8 mouse cellular contexts compared by ENCODE assay signal in genomic region chr13:46517211-46517685, GRCm38 (mm10). TPM values are rescaled to one million over a fixed set of nuclear protein-coding genes. Genes with fewer than 3 reads are reported as not detected.
DNase-seq lines count a peak whose midpoint lies in the region; ATAC-seq and TF ChIP-seq lines count a peak whose summit lies in the region.

No protein-coding gene starts in this region.

- no peak overlapping the region for H3K4me2 ChIP-seq in embryonic facial prominence, embryonic 14.5 days (ENCODE audit: low read depth, low read length)
- H3K4me2 ChIP-seq in forebrain, embryonic 16.5 days (ENCODE audit: low read length) = no peak overlapping the region
- H3K4me2 ChIP-seq in limb, embryonic 15.5 days = no peak overlapping the region
- H3K4me2 ChIP-seq in intestine, postnatal 0 days (replicated peaks; ENCODE audit: low read depth) = no peak overlapping the region

- H3K4me1 ChIP-seq in embryonic facial prominence, embryonic 14.5 days (ENCODE audit: control insufficient read depth, insufficient read depth, low read length) = no peaks in the 10 kb centered on the region
- H3K4me1 ChIP-seq in embryonic facial prominence, embryonic 10.5 days = no peaks in the 10 kb centered on the region
- peaks cover 13% of the 10 kb centered on the region for H3K4me1 ChIP-seq in forebrain, embryonic 16.5 days (replicated peaks; ENCODE audit: control insufficient read depth, insufficient read depth, low read length)
- H3K4me1 ChIP-seq in limb, embryonic 15.5 days = peaks cover 11% of the 10 kb centered on the region
- H3K4me1 ChIP-seq in intestine, postnatal 0 days (replicated peaks; ENCODE audit: control insufficient read depth, insufficient read depth, low read length) = no peaks in the 10 kb centered on the region

- WGBS in embryonic facial prominence, embryonic 14.5 days = 64% methylated on average over 4 of the region's 4 CpGs
- 85% methylated on average over 4 of the region's 4 CpGs for WGBS in embryonic facial prominence, embryonic 10.5 days
- WGBS in forebrain, embryonic 16.5 days = 37% methylated on average over 4 of the region's 4 CpGs
- 42% methylated on average over 4 of the region's 4 CpGs for WGBS in limb, embryonic 15.5 days
- 58% methylated on average over 4 of the region's 4 CpGs for WGBS in intestine, postnatal 0 days

- no peaks in the 10 kb centered on the region for H3K36me3 ChIP-seq in embryonic facial prominence, embryonic 14.5 days (ENCODE audit: control insufficient read depth, insufficient read depth, low read length)
- no peaks in the 10 kb centered on the region for H3K36me3 ChIP-seq in embryonic facial prominence, embryonic 10.5 days (replicated peaks)
- H3K36me3 ChIP-seq in forebrain, embryonic 16.5 days (ENCODE audit: control insufficient read depth, insufficient read depth) = no peaks in the 10 kb centered on the region
- no peaks in the 10 kb centered on the region for H3K36me3 ChIP-seq in limb, embryonic 15.5 days
- no peaks in the 10 kb centered on the region for H3K36me3 ChIP-seq in intestine, postnatal 0 days (ENCODE audit: control insufficient read depth, insufficient read depth)

- no peaks in the 10 kb centered on the region for H3K9me3 ChIP-seq in embryonic facial prominence, embryonic 14.5 days (ENCODE audit: control insufficient read depth, low read length)
- H3K9me3 ChIP-seq in embryonic facial prominence, embryonic 10.5 days = peaks cover 1% of the 10 kb centered on the region; the same call in 1 of the 2 replicates
- H3K9me3 ChIP-seq in forebrain, embryonic 16.5 days (ENCODE audit: control insufficient read depth, low read length) = peaks cover 1% of the 10 kb centered on the region; the same call in 1 of the 2 replicates
- H3K9me3 ChIP-seq in limb, embryonic 15.5 days = no peaks in the 10 kb centered on the region
- H3K9me3 ChIP-seq in intestine, postnatal 0 days (ENCODE audit: control insufficient read depth) = 0 out of 2 replicates have a peak, but pooled peaks cover 2% of the 10 kb centered on the region

- no peak for TF ChIP-seq CTCF in intestine, postnatal 0 days (IDR thresholded peaks at IDR 0.05; ENCODE audit: low read depth)

- intact Hi-C loops in heart, postnatal 10 days (cut with DNase I) = no loop called here

- no peak overlapping the region for H3K27ac ChIP-seq in embryonic facial prominence, embryonic 14.5 days (replicated peaks; ENCODE audit: low read depth, low read length)
- no peak overlapping the region for H3K27ac ChIP-seq in embryonic facial prominence, embryonic 10.5 days (replicated peaks)
- peak overlapping the region; percentile 32; the same call in 1 of the 2 replicates for H3K27ac ChIP-seq in forebrain, embryonic 16.5 days (ENCODE audit: low read length)
- H3K27ac ChIP-seq in limb, embryonic 15.5 days = no peak overlapping the region; the same call in 1 of the 2 replicates
- H3K27ac ChIP-seq in intestine, postnatal 0 days (ENCODE audit: low read depth, low read length) = no peak overlapping the region

- no peak overlapping the region for H3K9ac ChIP-seq in embryonic facial prominence, embryonic 14.5 days (ENCODE audit: low read depth, low read length)
- no peak overlapping the region for H3K9ac ChIP-seq in forebrain, embryonic 16.5 days (replicated peaks; ENCODE audit: low read depth, low read length)
- H3K9ac ChIP-seq in limb, embryonic 15.5 days = no peak overlapping the region
- no peak overlapping the region for H3K9ac ChIP-seq in intestine, postnatal 0 days (ENCODE audit: low read depth, low read length)

- H3K27me3 ChIP-seq in embryonic facial prominence, embryonic 14.5 days (replicated peaks; ENCODE audit: control insufficient read depth, insufficient read depth, low read length) = no peaks in the 10 kb centered on the region
- H3K27me3 ChIP-seq in embryonic facial prominence, embryonic 10.5 days (replicated peaks; ENCODE audit: low read depth, poor library complexity, severe bottlenecking) = no peaks in the 10 kb centered on the region
- H3K27me3 ChIP-seq in forebrain, embryonic 16.5 days (replicated peaks; ENCODE audit: control insufficient read depth, insufficient read depth, low read length) = no peaks in the 10 kb centered on the region
- no peaks in the 10 kb centered on the region for H3K27me3 ChIP-seq in limb, embryonic 15.5 days
- H3K27me3 ChIP-seq in intestine, postnatal 0 days (replicated peaks; ENCODE audit: control insufficient read depth, insufficient read depth, low read length) = no peaks in the 10 kb centered on the region

- no peak overlapping the region for H3K4me3 ChIP-seq in embryonic facial prominence, embryonic 14.5 days (ENCODE audit: low read depth, low read length)
- no peak overlapping the region for H3K4me3 ChIP-seq in embryonic facial prominence, embryonic 10.5 days
- H3K4me3 ChIP-seq in forebrain, embryonic 16.5 days (replicated peaks; ENCODE audit: low read length) = no peak overlapping the region
- no peak overlapping the region for H3K4me3 ChIP-seq in limb, embryonic 15.5 days
- H3K4me3 ChIP-seq in intestine, postnatal 0 days (ENCODE audit: low read depth, low read length) = no peak overlapping the region

- no peak for ATAC-seq in embryonic facial prominence, embryonic 14.5 days (ENCODE audit: low read depth)
- peak; percentile 61 for ATAC-seq in forebrain, embryonic 16.5 days
- ATAC-seq in limb, embryonic 15.5 days (ENCODE audit: insufficient number of reproducible peaks, low FRiP score, low TSS enrichment, low read depth) = peak; percentile 69; the same call in 1 of the 2 replicates
- no peak for ATAC-seq in intestine, postnatal 0 days

- DNase-seq in embryonic facial prominence, embryonic 14.5 days (ENCODE audit: low spot score) = peak; percentile 35
- DNase-seq in embryonic facial prominence, embryonic 10.5 days (ENCODE audit: low spot score) = no peak
- DNase-seq in heart, postnatal 10 days = peak; percentile 59 to 66
- no peak for DNase-seq in thymus, postnatal 14 days
- DNase-seq in embryo, embryonic 9.5 days (ENCODE audit: extremely low spot score) = no peak

RNA-seq across cellular contexts. Expression of gene Cap2, which starts 15.6 kb away (rescaled TPM):
- polyA plus RNA-seq in embryonic facial prominence, embryonic 14.5 days (2014; fragmentation: Nextera tagmentation; extraction: Ambion mirVana) = 31.6 and 35.1 TPM in 2 replicates
- 3.9 and 4.2 TPM in 2 replicates for polyA plus RNA-seq in embryonic facial prominence, embryonic 10.5 days (2016; fragmentation: Nextera tagmentation; extraction: Ambion mirVana)
- 15.6 and 18.0 TPM in 2 replicates for polyA plus RNA-seq in forebrain, embryonic 16.5 days (2015; fragmentation: Nextera tagmentation; extraction: Ambion mirVana)
- total RNA-seq in heart, postnatal 10 days (2021) = 100 to 1,000 TPM; 127 to 146 TPM
- polyA plus RNA-seq in limb, embryonic 15.5 days (2015; fragmentation: Nextera tagmentation; extraction: Ambion mirVana) = 18.2 and 37.5 TPM in 2 replicates
- 6.3 and 7.0 TPM in 2 replicates for polyA plus RNA-seq in intestine, postnatal 0 days (2015; fragmentation: Nextera tagmentation; extraction: Ambion mirVana)

Comparison
In these comparisons a context has a peak if more than half of its experiments do, and no peak if none do; other contexts are left out.
1. DNase-seq: peak in embryonic facial prominence, embryonic 14.5 days (single experiment) and heart, postnatal 10 days (2 of 2); none in embryonic facial prominence, embryonic 10.5 days (single experiment), thymus, postnatal 14 days (single experiment) and embryo, embryonic 9.5 days (single experiment).
2. ATAC-seq: peak in forebrain, embryonic 16.5 days (single experiment) and limb, embryonic 15.5 days (single experiment); none in embryonic facial prominence, embryonic 14.5 days (single experiment) and intestine, postnatal 0 days (single experiment).